Comparison of ENCODE assay signal across 26 mouse cellular contexts in the genomic region with DNA sequence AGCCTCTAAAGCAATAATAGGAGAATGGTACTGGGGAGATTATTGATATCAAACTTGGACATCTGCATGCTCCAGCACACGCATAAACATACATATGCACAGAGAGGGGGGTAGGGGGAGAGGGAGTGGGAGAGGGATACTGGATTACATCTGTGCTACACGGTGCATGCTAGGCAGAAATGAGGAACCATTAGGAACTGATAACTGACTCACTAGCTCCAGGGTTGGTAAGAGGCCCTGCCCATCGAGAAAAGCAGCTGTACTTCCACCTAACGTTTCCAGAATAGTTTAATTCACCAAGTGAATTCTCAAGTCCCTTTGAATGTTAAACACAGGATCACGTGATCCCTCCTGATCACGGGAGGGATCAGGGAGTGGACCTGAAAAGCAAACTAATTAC.
"Had no signal": no experiment of that assay in that cellular context is flagged by ENCODE, and none has a peak within 500 bp of the region (broad histone marks: within the 10 kb centered on the region; RNA-seq: fewer than 3 reads in every experiment).

No protein-coding gene starts in this region.

- H3K27ac ChIP-seq: embryonic facial prominence, embryonic 10.5 days; embryonic facial prominence, embryonic 12.5 days; embryonic facial prominence, embryonic 13.5 days; embryonic facial prominence, embryonic 15.5 days; forebrain, embryonic 10.5 days; forebrain, embryonic 12.5 days; forebrain, embryonic 13.5 days; forebrain, embryonic 15.5 days; gastrocnemius, adult 2 months; heart, adult 2 months had no signal

- H3K36me3 ChIP-seq: embryonic facial prominence, embryonic 10.5 days; embryonic facial prominence, embryonic 12.5 days; embryonic facial prominence, embryonic 13.5 days; embryonic facial prominence, embryonic 15.5 days; forebrain, embryonic 10.5 days; forebrain, embryonic 12.5 days; forebrain, embryonic 15.5 days had no signal

- ATAC-seq: forebrain, embryonic 13.5 days; forebrain, embryonic 14.5 days; forebrain, embryonic 15.5 days; forebrain, embryonic 16.5 days had no signal

- H3K4me3 ChIP-seq: embryonic facial prominence, embryonic 10.5 days; embryonic facial prominence, embryonic 12.5 days; embryonic facial prominence, embryonic 13.5 days; embryonic facial prominence, embryonic 15.5 days; erythroblast, embryonic 14.5 days; forebrain, embryonic 10.5 days; forebrain, embryonic 12.5 days; forebrain, embryonic 13.5 days; forebrain, embryonic 15.5 days; gastrocnemius, adult 2 months; heart, adult 2 months had no signal

- H3K4me2 ChIP-seq: embryonic facial prominence, embryonic 12.5 days; embryonic facial prominence, embryonic 13.5 days; embryonic facial prominence, embryonic 15.5 days; forebrain, embryonic 12.5 days; forebrain, embryonic 13.5 days; forebrain, embryonic 15.5 days had no signal

- H3K9ac ChIP-seq: embryonic facial prominence, embryonic 12.5 days; embryonic facial prominence, embryonic 13.5 days; embryonic facial prominence, embryonic 15.5 days; forebrain, embryonic 12.5 days; forebrain, embryonic 13.5 days; forebrain, embryonic 15.5 days had no signal

- H3K27me3 ChIP-seq: embryonic facial prominence, embryonic 12.5 days; embryonic facial prominence, embryonic 13.5 days; embryonic facial prominence, embryonic 15.5 days; forebrain, embryonic 12.5 days; forebrain, embryonic 13.5 days; forebrain, embryonic 15.5 days had no signal

- H3K4me1 ChIP-seq: embryonic facial prominence, embryonic 12.5 days; embryonic facial prominence, embryonic 13.5 days; embryonic facial prominence, embryonic 15.5 days; forebrain, embryonic 10.5 days; forebrain, embryonic 12.5 days; forebrain, embryonic 13.5 days; forebrain, embryonic 15.5 days had no signal

- H3K9me3 ChIP-seq: embryonic facial prominence, embryonic 10.5 days; embryonic facial prominence, embryonic 12.5 days; embryonic facial prominence, embryonic 13.5 days; embryonic facial prominence, embryonic 15.5 days; forebrain, embryonic 10.5 days; forebrain, embryonic 12.5 days; forebrain, embryonic 13.5 days; forebrain, embryonic 15.5 days had no signal

- DNase-seq: cerebellum, adult 9-10 months; cerebellum, adult 9-11 months; cerebellum, postnatal 10 days; cerebellum, postnatal 14 days; cerebellum, postnatal 25 days; cerebellum, postnatal 36 days; embryo, embryonic 11 days; gastrocnemius, adult 2 months; gastrocnemius, postnatal 10 days; gastrocnemius, postnatal 14 days; gastrocnemius, postnatal 25 days; gastrocnemius, postnatal 36 days; heart, adult 11 months; heart, adult 18-20 months; heart, adult 2 months had no signal
